Mouse (Mus musculus): ENCODE measurements around the gene Rufy4. TPM values are rescaled to one million over a fixed set of nuclear protein-coding genes. Genes with fewer than 3 reads are reported as not detected.

Gene Rufy4
- total and polyA plus RNA-seq, 3 experiments = not detected

DNA sequence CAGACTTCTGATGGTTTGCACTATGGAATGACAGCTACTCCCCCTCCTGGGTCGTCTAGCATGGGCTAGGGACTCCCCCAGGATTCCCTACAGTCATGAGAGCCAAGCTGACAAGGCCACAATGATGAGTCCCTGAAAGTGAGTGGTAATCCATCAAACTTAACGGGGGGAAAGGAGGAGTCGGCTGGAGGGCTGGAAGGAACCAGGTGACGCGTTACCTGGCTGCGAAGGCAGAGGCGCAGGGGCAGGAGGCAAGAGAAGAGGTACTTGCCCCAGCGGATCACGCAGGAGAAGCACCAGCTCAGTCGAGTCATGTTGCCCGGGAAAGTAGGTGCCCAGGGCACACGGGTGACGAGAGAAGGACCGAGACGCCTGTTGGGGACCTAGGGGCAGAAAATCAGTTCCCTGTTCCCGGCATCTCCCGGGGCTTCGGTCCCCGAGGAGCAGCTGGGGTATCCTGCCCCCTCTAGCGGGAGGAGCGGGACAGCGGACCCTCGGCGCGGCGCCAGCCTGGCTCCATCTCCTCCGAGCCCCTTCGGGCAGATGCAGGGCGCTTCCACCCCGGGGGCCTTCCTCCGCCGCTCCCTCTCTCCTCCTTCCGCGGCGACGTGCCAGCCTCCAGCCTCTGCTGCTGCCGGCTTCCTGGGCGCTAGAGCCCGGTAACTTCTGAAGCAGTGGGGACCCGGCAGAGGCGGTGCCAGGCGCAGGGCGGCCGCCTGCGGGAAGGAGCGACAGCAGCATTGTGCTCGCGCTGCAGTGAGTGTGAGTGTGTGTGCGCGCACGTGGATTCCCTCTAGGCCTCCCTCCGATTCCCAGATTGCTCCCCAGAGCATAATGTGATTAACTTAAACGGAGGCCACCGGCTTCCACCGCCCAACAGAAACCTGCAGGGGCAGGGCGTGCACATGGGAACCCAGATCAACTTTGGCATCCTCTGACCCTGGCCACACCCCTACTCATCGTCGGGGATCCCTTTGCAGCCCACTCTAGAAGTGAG lies 27.0 kb upstream of the Rufy4 start:
- Histone ChIP-seq H3K4me1 (ENCODE audit: control insufficient read depth in 1 of 2, insufficient read depth in 2 of 2) (peaks cover 2 to 21% of the 10 kb centered on the region in 2 experiments; a peak in 2 of 4 replicates), H3K36me3 (replicated peaks in 1 of 2; ENCODE audit: control insufficient read depth in 1 of 2, insufficient read depth in 1 of 2, low read length in 1 of 2) (no peaks in the 10 kb centered on the region), H3K79me2 (replicated peaks; ENCODE audit: control insufficient read depth, extremely low read depth, insufficient read depth, poor library complexity, severe bottlenecking) (no peaks in the 10 kb centered on the region), H3K27me3 (replicated peaks) (peaks cover 85% of the 10 kb centered on the region), H3K4me2 (ENCODE audit: insufficient read depth, low read depth, poor library complexity, severe bottlenecking) (no peak overlapping the region), H3K4me3 (replicated peaks in 1 of 3; ENCODE audit: low read depth in 2 of 3, low read length in 2 of 3, poor library complexity in 1 of 3) (no peak overlapping the region), H3K9ac (ENCODE audit: insufficient read depth, low read depth) (no peak overlapping the region), H3K9me3 (replicated peaks; ENCODE audit: low read length) (no peaks in the 10 kb centered on the region), H3K27ac (ENCODE audit: insufficient read depth, low read depth) (no peak overlapping the region)
- no peak for DNase-seq (ENCODE audit: extremely low read depth)
- no peak for TF ChIP-seq CTCF (conservative IDR thresholded peaks at IDR 0.05 in 1 of 2, IDR thresholded peaks at IDR 0.05 in 1 of 2; ENCODE audit: low read depth in 2 of 2, low read length in 2 of 2)
- TF ChIP-seq RAD21 (IDR thresholded peaks at IDR 0.05; ENCODE audit: low read depth, low read length) = no peak
- TF ChIP-seq RCOR1 (conservative IDR thresholded peaks at IDR 0.05; ENCODE audit: low read depth, low read length) = no peak
- TF ChIP-seq POLR2A (IDR thresholded peaks at IDR 0.05; ENCODE audit: low read depth, low read length) = no peak
- TF ChIP-seq MEF2A (IDR thresholded peaks at IDR 0.05; ENCODE audit: borderline replicate concordance, low read depth, low read length) = no peak
- TF ChIP-seq USF2 (conservative IDR thresholded peaks at IDR 0.05; ENCODE audit: low read depth, low read length) = no peak
- TF ChIP-seq JUN (IDR thresholded peaks at IDR 0.05; ENCODE audit: insufficient read depth, low read depth, low read length) = no peak
- in situ Hi-C loops (cut with MboI; ENCODE audit: low pct_ligation_motif_present, low pct_unique_long_range_greater_than_20kb, low sequenced_read_pairs) (no loop called here), dilution Hi-C loops (cut with MboI; ENCODE audit: extremely low pct_ligation_motif_present, extremely low pct_unique_long_range_greater_than_20kb, low sequenced_read_pairs) (no loop called here)

DNA sequence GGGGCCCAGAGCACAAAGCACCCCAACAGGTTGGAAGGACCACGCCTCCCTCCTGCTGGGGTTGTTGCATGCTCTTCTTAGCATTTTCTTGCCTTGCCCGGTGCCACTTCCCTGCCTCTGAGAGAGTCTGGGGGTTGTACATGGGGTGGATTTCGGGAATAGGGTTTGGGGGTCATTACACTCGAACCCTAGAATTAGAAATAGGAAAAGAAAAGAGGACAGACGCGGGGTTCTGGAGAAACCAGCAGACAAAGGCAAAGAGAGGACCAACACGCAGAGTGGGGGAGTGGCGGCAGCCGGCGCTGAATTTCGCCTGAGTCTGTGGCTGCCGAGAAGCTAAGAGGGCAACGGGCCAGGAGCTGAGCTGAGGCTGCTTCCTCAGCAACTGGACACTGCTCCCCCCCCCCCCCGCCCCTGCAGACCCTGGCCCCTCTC lies 26.3 kb upstream of the Rufy4 start:
- Histone ChIP-seq H3K4me2 (ENCODE audit: insufficient read depth, low read depth, poor library complexity, severe bottlenecking) (no peak overlapping the region), H3K36me3 (replicated peaks in 1 of 2; ENCODE audit: control insufficient read depth in 1 of 2, insufficient read depth in 1 of 2, low read length in 1 of 2) (no peaks in the 10 kb centered on the region), H3K9ac (ENCODE audit: insufficient read depth, low read depth) (no peak overlapping the region), H3K27me3 (replicated peaks) (peaks cover 88% of the 10 kb centered on the region), H3K4me1 (ENCODE audit: control insufficient read depth in 1 of 2, insufficient read depth in 2 of 2) (peaks cover 2 to 20% of the 10 kb centered on the region in 2 experiments; a peak in 2 of 4 replicates), H3K4me3 (replicated peaks in 1 of 3; ENCODE audit: low read depth in 2 of 3, low read length in 2 of 3, poor library complexity in 1 of 3) (no peak overlapping the region), H3K27ac (ENCODE audit: insufficient read depth, low read depth) (no peak overlapping the region), H3K9me3 (replicated peaks; ENCODE audit: low read length) (no peaks in the 10 kb centered on the region), H3K79me2 (replicated peaks; ENCODE audit: control insufficient read depth, extremely low read depth, insufficient read depth, poor library complexity, severe bottlenecking) (no peaks in the 10 kb centered on the region)
- DNase-seq (ENCODE audit: extremely low read depth) = no peak
- dilution Hi-C loops (cut with MboI; ENCODE audit: extremely low pct_ligation_motif_present, extremely low pct_unique_long_range_greater_than_20kb, low sequenced_read_pairs) = no loop called here
- in situ Hi-C loops (cut with MboI; ENCODE audit: low pct_ligation_motif_present, low pct_unique_long_range_greater_than_20kb, low sequenced_read_pairs) = no loop called here
- no peak for TF ChIP-seq ZKSCAN1 (IDR thresholded peaks at IDR 0.05; ENCODE audit: borderline replicate concordance, low read depth, low read length)

DNA sequence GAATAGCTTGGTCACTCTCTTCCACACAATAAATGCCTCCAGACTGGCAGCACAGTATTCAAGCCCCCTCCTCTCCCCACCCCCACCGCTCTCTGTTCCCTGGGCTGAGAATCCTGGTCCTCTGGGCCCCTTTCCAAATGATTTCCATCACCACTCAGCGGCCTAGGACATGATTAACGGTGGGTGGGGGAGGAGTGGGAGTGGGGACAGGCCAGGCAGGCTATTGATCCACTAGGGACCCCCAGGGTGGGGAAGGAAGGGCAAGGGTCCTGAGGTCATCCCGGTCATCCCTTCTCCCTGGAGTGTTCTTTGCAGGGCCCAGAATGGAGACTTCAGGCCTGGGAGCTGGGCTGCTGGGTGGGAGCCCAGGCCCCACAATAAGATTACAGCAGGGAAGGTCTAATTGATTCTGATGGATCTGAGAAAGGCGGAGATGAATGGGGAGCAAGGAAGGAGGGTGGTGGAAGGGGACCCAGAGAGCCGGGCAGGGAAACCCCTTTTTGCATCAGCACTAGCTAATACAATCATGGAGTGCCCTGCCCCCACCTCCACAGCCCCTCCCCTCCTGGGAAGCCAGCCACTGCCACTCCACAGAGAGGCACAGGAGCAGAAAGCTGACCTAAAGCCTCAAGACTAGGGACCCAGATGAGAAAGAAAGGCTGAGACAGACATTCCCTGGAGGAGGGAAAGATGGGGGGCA lies 21.5 kb upstream of the Rufy4 start:
- Histone ChIP-seq H3K27ac (ENCODE audit: insufficient read depth, low read depth) (no peak overlapping the region), H3K4me2 (ENCODE audit: insufficient read depth, low read depth, poor library complexity, severe bottlenecking) (no peak overlapping the region), H3K36me3 (replicated peaks in 1 of 2; ENCODE audit: control insufficient read depth in 1 of 2, insufficient read depth in 1 of 2, low read length in 1 of 2) (no peaks in the 10 kb centered on the region), H3K4me3 (replicated peaks in 1 of 3; ENCODE audit: low read depth in 2 of 3, low read length in 2 of 3, poor library complexity in 1 of 3) (no peak overlapping the region), H3K9ac (ENCODE audit: insufficient read depth, low read depth) (no peak overlapping the region), H3K4me1 (ENCODE audit: control insufficient read depth in 1 of 2, insufficient read depth in 2 of 2) (peaks cover 0 to 27% of the 10 kb centered on the region in 2 experiments; a peak in 2 of 4 replicates), H3K79me2 (replicated peaks; ENCODE audit: control insufficient read depth, extremely low read depth, insufficient read depth, poor library complexity, severe bottlenecking) (no peaks in the 10 kb centered on the region), H3K9me3 (replicated peaks; ENCODE audit: low read length) (no peaks in the 10 kb centered on the region), H3K27me3 (replicated peaks) (peaks cover 88% of the 10 kb centered on the region)
- in situ Hi-C loops (cut with MboI; ENCODE audit: low pct_ligation_motif_present, low pct_unique_long_range_greater_than_20kb, low sequenced_read_pairs) (no loop called here), dilution Hi-C loops (cut with MboI; ENCODE audit: extremely low pct_ligation_motif_present, extremely low pct_unique_long_range_greater_than_20kb, low sequenced_read_pairs) (no loop called here)
- no peak for DNase-seq (ENCODE audit: extremely low read depth)
- no peak for TF ChIP-seq ZC3H11A (IDR thresholded peaks at IDR 0.05; ENCODE audit: low read depth, low read length)
- no peak for TF ChIP-seq PAX5 (IDR thresholded peaks at IDR 0.05; ENCODE audit: low read length)
- no peak for TF ChIP-seq POLR2A (IDR thresholded peaks at IDR 0.05; ENCODE audit: low read depth, low read length)
- no peak for TF ChIP-seq MXI1 (IDR thresholded peaks at IDR 0.05; ENCODE audit: low read depth, low read length)
- TF ChIP-seq BHLHE40 (IDR thresholded peaks at IDR 0.05; ENCODE audit: low read depth, low read length) = no peak
- TF ChIP-seq USF2 (conservative IDR thresholded peaks at IDR 0.05; ENCODE audit: low read depth, low read length) = no peak
- TF ChIP-seq UBTF (IDR thresholded peaks at IDR 0.05; ENCODE audit: low read depth, low read length) = no peak
- TF ChIP-seq TBP (conservative IDR thresholded peaks at IDR 0.05; ENCODE audit: low read depth, low read length) = no peak
- TF ChIP-seq ELF1 (IDR thresholded peaks at IDR 0.05; ENCODE audit: low read depth, low read length) = no peak
- TF ChIP-seq ZNF384 (IDR thresholded peaks at IDR 0.05; ENCODE audit: low read depth, low read length) = no peak

Data from CH12.LX (cell line).